Mouse (Mus musculus) kidney, postnatal 25 days (tissue): ENCODE measurements around the gene Tsc22d3.
A peak's percentile ranks its signal among the peaks of the same experiment; 100 is the strongest.

Experiments
- DNase-seq, 2 experiments: peaks; one replicate each; pipeline ENCODE4 v3.0.0; 2021; ENCODE audit warnings: mixed read lengths in 2 of 2

Tsc22d3 gene

DNA sequence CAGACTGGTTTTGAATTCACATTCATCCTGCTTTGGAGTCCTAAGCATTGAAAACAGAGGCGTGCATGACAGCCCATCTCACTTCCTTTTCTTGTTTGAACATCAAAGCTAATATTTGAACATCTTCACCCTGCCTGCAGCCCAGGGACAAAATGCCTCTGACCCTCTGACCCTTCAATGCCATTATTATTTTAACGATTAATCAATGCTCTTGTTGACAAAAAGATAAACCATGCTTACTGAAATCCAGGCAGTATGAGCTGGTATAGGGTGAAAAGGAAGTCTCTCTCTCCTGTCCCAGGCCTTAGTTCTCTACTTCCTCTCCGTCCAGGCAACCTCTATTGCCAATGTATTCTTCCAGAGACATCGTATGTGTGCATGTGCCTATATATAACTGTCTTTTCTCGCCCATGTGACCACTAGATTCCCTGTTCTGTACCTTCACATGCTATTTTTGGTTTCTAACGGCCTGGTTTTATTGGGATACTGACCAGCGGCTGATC is 106.9 kb downstream of the Tsc22d3 start:
- DNase-seq: no peak

- peak; percentile 52 to 63 for DNase-seq
These were observed 108.4 kb downstream of the Tsc22d3 start for GRCm38 (mm10) chrX:140491884-140492571.

DNA sequence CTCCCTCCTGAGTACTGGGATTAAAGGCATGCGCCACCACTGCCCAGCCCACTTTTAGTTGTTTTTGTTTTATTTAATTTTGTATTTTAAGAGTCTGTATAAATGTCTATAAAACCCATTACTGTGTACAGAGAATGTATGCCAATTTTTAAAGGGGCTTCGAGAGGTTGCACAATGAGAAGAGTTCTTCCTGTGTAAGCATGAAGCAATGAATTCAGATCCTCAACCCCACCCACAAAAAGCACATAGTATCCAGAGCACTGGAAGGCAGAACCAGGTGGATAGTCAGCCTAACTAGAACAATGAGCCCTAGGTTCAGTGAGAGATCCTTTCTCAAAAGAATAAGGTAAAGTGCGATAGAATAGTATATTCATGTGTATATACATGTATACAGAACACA is 110.3 kb downstream of the Tsc22d3 start:
- no peak for DNase-seq
